Mouse (Mus musculus) embryo, embryonic 9.5 days (tissue): Measurements from ENCODE around the gene Zswim3.
"Not testable (repeated sequence)": the region's sequence is repeated elsewhere in the genome, so short reads cannot be mapped to it uniquely, and the experiment has no call there.

Experiments used
- DNase-seq: peaks from one replicate; pipeline ENCODE4 v3.0.0-alpha.2; 2017; ENCODE audit errors: extremely low spot score

The Zswim3 gene

GRCm38 (mm10) chr2:164781876-164782275, 23.0 kb upstream of the Zswim3 start:
- DNase-seq: no peak

- DNase-seq: no peak
Observed at GRCm38 (mm10) chr2:164783926-164784581, 20.8 kb upstream of the Zswim3 start.

GRCm38 (mm10) chr2:164784869-164785420, 20.0 kb upstream of the Zswim3 start:
- DNase-seq: no peak

- peak; percentile 90 for DNase-seq
Observed at GRCm38 (mm10) chr2:164785481-164786387, 19.2 kb upstream of the Zswim3 start, which contains the start of gene Snx21. Gene Snx21, plus strand, starts transcription at chr2:164785823.

GRCm38 (mm10) chr2:164786388-164786885, 18.5 kb upstream of the Zswim3 start:
- peak; percentile 38 for DNase-seq

- no peak for DNase-seq
Observed at GRCm38 (mm10) chr2:164787032-164787431, 17.9 kb upstream of the Zswim3 start.

GRCm38 (mm10) chr2:164787779-164788178, 17.1 kb upstream of the Zswim3 start:
- DNase-seq: no peak

- no peak for DNase-seq
Observed at GRCm38 (mm10) chr2:164788411-164788810, 16.5 kb upstream of the Zswim3 start.

- DNase-seq: no peak
Observed at GRCm38 (mm10) chr2:164790451-164790850, 14.4 kb upstream of the Zswim3 start.

GRCm38 (mm10) chr2:164791841-164792261, 13.0 kb upstream of the Zswim3 start:
- DNase-seq: no peak

- DNase-seq: no peak
Observed at GRCm38 (mm10) chr2:164792400-164793190, 12.3 kb upstream of the Zswim3 start.

GRCm38 (mm10) chr2:164793236-164793635, 11.7 kb upstream of the Zswim3 start:
- peak; percentile 58 for DNase-seq

- no peak for DNase-seq
Observed at GRCm38 (mm10) chr2:164793772-164794171, 11.1 kb upstream of the Zswim3 start.

- peak; percentile 74 for DNase-seq
Observed at GRCm38 (mm10) chr2:164794293-164794692, 10.6 kb upstream of the Zswim3 start.

GRCm38 (mm10) chr2:164795868-164796267, 9.0 kb upstream of the Zswim3 start:
- DNase-seq: no peak

GRCm38 (mm10) chr2:164798554-164798953, 6.3 kb upstream of the Zswim3 start:
- DNase-seq: not testable (repeated sequence)

- no peak for DNase-seq
Observed at GRCm38 (mm10) chr2:164800252-164801004, 4.5 kb upstream of the Zswim3 start.

- no peak for DNase-seq
Observed at GRCm38 (mm10) chr2:164803201-164803920, 1.5 kb upstream of the Zswim3 start.

GRCm38 (mm10) chr2:164803921-164804313, 981 bp upstream of the Zswim3 start:
- DNase-seq: no peak

GRCm38 (mm10) chr2:164805332-164805718, 427 bp downstream of the Zswim3 start:
- DNase-seq: no peak
